Mouse (Mus musculus): ENCODE measurements around the gene Krt23.

Krt23 gene

GRCm38 (mm10) chr11:99492733-99493573, at the start of gene Krt23:
TSS of gene Krt23 (minus strand) at chr11:99493137.
- DNase-seq: peak; percentile 85

DNA sequence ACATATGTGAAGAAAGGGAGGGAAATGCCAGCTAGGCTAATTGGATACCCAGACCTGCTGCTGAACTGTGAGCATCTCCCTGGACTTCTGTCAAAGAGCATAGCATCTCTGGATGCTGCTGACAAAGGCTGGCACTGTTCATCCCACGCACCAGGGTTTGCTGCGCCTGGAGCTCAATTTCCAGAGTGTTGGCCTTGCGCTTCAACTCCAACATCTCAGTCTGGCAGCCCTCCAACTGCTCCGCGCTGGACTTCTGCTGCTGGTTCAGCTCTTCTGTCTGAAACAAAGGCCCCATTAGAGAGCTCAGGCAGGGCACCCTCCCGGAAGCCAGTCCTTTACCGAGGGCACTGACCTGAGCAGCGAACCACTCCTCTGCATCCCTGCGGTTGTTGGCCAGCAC, 46.8 kb upstream of the Krt23 start:
- no peak for DNase-seq

GRCm38 (mm10) chr11:99521288-99521860, 28.4 kb upstream of the Krt23 start, which contains the start of gene Krt39:
TSS of gene Krt39 (minus strand) at chr11:99521338.
- no peak for DNase-seq

- DNase-seq: no peak
Measured at GRCm38 (mm10) chr11:99514098-99514497, 21.2 kb upstream of the Krt23 start.

DNA sequence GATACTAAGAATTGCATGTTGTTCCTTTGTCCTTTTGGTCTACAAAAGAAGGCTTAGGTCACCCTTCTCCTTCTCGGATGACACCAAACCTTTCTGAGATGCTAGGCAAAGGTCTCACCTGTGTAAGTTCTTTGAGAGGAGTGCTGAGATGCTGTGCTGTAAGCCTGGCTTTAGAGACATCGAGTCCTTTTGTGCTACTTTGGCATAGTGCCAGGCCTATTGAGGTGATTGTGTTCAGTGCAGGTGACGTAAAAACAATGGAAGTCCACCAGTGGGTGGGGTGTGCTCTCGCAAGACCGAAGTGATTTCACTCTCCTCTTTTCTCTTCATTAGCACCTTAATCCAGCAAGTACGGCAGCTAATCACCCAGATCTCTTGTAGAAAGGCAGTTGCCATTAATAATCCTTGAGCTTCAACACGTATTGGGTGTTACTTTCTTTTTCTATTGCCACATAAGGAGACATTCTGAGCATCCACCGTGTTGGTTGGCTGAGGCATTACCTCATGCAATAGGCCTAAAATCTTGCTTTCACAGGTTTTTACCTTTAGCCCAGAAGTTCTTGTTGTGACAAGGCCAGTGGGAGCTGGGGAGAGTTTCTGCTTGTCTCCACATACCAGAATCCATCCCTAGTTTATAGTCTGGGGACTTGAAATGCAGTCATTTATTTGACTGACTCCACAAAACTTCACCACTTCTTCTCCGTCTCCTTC, 7.3 kb upstream of the Krt23 start:
- peak; percentile 72 for DNase-seq

GRCm38 (mm10) chr11:99496460-99496859, 3.5 kb upstream of the Krt23 start:
- DNase-seq: peak; percentile 30

DNA sequence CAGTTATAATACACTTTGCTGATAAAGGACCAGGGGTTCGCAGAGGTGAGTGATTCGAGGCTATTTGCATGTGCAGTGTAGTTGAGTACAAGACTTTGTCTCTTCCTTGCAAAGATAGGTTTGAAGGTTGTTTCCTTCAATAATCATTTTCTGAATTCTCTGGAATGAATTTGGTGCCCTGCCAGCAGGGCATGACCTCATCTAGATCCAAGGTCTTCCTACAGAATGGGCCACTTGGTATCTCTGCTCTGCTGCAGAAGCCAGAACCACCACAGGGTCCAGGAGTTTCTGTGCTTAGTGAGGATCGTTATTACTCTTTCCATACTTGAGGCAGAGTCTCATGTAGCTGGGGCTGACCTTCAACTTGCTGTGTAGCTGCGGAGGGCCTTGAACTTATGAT, 1.8 kb upstream of the Krt23 start:
- peak; percentile 57 for DNase-seq

DNA sequence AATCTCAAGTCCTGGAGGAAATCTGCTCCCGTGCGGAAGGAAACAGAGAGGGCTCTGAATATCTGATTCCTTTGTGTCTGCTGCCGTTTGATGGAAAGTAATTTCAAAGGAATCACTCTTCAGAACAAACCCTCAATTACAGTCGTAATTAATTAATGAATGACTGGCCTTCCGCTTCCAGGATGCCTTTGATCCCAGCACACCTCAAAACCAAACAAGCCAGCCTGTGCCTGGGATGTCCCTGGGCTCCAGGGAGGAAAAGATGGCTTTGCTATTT, 575 bp upstream of the Krt23 start:
- DNase-seq: no peak

DNA sequence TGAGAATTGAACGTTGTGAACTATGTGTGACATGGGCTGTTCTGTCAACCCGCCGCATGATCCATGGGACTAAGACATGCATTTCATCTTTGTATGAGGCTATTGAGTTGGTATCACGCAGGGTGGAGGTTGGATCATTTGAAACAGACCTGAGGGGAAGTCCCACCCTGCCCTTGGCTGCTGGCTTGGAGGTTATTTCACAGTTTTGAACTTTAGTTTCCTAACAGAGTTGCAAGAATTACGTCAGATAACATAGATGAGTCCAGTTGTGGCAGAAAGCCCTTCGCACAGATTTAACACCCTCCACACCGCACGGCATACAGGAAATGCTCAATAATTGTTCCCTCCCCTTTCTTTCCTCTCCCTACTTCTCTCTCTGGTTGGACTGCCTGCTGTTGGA, 1.9 kb downstream of the Krt23 start:
- no peak for DNase-seq

- DNase-seq: peak; percentile 14
Measured at GRCm38 (mm10) chr11:99490624-99491023, 2.3 kb downstream of the Krt23 start.

- DNase-seq: no peak
Measured at GRCm38 (mm10) chr11:99489233-99489632, 3.7 kb downstream of the Krt23 start.

GRCm38 (mm10) chr11:99474981-99475380, 18.0 kb downstream of the Krt23 start:
- no peak for DNase-seq

DNA sequence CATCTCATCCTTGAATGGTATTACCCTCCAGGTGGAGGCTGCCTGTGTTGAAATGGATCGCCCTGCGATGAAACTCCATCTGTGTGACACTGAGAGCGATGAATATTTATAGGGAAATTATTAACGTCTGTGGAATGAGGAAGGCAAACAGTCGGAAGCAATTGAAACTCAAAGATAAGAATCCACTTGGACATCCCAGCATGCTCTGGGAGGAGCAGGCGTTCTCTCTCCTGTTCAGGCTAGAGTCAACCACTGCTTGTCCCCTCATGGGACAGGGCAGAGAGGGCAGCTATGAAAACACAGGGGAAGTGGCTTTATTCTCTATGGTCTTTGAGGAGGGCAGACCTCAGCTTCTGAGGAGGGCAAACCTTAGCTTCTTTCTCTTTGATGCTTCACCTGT, 19.5 kb downstream of the Krt23 start:
- DNase-seq: no peak

DNA sequence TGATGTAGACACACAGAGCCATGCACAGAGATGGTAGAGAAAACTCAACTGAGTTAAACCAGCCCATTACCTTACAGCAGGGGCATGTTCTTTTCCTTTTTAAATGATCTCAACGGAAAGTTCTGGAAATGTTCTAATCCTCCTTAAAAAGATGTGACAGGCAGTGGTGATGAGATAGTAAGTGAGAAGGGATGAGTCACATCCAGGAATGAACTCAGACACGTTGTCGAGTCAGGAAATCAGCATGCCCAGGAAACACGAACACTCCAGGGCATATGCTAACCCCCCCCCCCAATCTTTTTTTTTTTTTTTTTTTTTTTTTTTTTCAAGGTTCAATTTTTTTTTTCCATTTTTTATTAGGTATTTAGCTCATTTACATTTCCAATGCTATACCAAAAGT, 20.5 kb downstream of the Krt23 start:
- DNase-seq: no peak

- no peak for DNase-seq
Measured at GRCm38 (mm10) chr11:99471946-99472345, 21.0 kb downstream of the Krt23 start.

DNA sequence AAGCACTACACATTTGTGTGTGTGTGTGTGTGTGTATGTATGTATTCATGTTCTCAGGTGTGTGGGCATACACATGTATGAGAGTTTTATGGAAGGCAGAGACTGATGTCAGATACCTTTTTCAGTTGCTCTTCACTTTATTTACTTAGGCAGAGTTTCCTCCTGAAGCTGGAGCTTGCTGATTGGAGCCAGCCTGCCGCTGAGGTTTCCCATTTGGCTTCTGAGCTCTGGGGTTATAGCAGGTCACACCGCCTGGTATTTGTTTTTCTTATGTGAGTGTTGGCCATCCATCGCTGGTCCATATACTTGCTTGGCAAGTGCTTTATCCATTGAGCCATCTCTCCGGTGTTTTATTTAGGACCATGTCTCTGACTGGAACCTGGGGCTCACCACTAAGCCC, 23.7 kb downstream of the Krt23 start:
- no peak for DNase-seq

- DNase-seq: no peak
Measured at GRCm38 (mm10) chr11:99468566-99468965, 24.4 kb downstream of the Krt23 start.

DNA sequence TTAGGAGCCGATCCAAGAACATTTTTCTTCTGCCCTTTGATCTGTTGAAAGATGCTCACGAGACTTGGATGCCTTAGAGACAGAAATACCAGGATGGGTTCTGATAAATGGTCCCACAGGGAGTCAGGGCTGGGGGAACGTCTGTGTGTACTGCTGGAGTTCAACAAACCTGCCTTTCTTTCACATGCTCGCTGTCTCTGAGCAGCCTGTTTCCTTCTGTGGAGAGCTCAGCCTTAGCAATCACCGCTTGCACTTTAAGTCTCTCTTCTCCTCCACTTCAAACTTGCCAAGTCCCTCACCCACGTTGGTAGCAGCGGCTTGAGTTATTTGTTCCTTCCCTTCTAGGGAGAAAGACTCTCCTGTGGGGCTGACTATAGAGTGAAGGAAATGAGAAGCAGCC, 26.6 kb downstream of the Krt23 start:
- no peak for DNase-seq

DNA sequence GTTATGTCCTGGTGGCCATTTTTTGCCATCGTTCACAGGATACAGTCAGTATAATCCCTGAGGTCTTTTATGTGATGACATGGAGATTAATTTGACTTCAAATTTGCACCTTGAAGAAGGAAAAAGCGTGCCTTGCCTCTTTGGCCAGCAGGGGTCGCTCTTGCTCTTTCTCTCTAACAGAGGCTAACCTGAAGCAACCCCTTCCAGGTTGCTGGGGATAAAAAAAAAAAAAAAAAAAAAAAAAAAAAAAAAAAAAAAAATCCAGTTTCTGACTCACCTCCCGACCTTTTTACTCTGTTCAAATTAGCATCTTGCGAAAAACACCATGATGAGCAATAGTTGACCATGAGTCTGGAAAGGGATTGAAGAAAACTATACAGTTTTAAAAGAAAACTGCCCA, 28.1 kb downstream of the Krt23 start:
- peak; percentile 91 for DNase-seq

- no peak for DNase-seq
Measured at GRCm38 (mm10) chr11:99463155-99463554, 29.8 kb downstream of the Krt23 start.

DNA sequence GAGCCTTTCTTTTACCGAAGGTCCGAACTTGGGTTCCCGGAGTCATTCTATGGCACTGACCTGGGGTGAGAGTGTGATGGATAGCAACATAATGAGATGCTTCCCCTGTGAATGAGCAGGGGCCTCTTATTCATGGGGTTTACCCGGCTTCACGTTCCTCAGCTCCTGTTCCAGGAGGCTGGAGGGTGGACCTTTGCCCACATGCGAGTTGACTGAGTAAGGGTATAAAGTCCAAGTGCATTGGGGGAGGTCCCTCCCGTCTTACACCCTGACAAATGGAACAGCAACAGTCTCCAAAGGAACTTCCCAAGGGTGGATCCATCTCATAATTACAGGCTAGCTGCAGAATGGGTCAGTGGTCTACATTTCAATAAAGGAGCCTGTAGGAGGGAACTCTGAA, 31.2 kb downstream of the Krt23 start:
- no peak for DNase-seq

DNA sequence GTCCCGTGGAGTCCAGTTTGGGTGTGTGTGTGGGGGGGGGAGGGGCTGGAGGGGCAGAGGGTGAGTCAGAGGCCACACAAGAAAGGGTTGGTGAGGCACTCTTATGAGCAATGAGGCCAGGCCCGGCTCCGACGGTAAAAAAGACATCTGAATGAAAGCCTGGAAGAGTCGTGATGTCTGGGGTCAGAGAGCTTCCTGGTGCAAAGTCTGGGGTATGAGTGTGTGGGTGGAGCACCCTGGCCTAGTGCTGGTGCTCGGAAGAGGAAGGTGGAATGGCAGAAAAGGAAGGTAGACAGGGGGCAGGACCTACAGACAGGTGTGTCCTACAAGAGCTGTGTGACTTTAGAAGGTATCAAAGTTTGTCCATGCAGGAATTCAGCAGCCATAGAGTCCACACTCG, 34.0 kb downstream of the Krt23 start:
- DNase-seq: no peak

- no peak for DNase-seq
Measured at GRCm38 (mm10) chr11:99454759-99455158, 38.2 kb downstream of the Krt23 start.

GRCm38 (mm10) chr11:99454044-99454443, 38.9 kb downstream of the Krt23 start:
- DNase-seq: no peak
